Mouse (Mus musculus) lung, adult 2 months (tissue): ENCODE results near the gene Myl3.

Source experiments
- CTCF ChIP-seq: fragments of 200-500 bp; IDR thresholded peaks from 2 replicates; pipeline ENCODE4 v1.5.1; 2011; ENCODE audit warnings: mild to moderate bottlenecking, low read length, control low read depth; ENCODE audit not compliant: insufficient read depth
- POLR2A ChIP-seq: fragments of 200-500 bp; IDR thresholded peaks from 2 replicates; pipeline ENCODE4 v1.6.1; 2011; ENCODE audit warnings: low read depth, mild to moderate bottlenecking, control low read depth, low read length, borderline replicate concordance; ENCODE audit errors: extremely low read depth

DNA sequence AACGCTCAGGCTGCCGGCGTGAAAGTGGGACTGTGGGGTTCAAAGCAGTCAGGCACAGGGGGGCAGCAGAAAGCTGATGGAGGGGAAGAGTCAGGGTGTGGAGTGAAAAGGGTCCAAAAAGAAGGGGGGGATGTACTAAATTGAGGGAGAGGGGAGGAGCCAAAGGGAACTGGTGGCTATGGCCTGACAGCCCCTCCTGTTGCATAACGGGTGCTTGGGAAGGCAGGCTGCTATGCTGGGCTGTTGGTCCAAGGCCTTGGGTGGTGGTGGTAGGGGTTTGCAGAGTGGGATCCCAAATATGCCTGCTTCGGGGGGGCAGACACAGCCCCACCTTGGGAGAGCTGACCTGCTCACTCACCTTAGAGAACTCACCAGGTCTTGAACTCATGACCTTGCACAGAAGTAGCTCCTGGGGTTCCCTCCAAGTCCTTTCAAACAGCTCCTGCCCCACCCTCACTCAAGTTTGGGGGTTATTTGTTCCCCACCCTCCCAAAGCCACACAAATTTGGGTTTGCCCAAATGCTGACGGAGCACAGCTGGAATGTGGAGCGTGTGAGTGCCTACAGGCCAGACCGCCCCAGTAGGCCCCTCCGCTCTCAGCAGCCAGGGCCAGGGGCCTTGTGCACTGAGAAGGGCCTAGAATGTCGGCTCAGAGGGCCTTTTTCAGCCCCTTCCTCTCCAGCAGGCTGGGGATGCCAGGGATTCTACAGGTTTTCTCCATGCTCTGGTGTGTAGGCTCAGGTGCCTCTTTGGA is 33.8 kb downstream of the Myl3 start:
- TF ChIP-seq CTCF (no peak), POLR2A (no peak)
